Mouse (Mus musculus) heart, postnatal 0 days (tissue): Measurements from ENCODE around the gene Casd1. TPM values are rescaled to one million over a fixed set of nuclear protein-coding genes. Genes with fewer than 3 reads are reported as not detected.

Source experiments
- ATAC-seq: fragments of 200-750 bp; cut with Nextera tagmentation; 2 replicates; pipeline ENCODE4 v1.8.0; 2017; ENCODE audit warnings: low read depth, moderate number of reproducible peaks, moderate library complexity; ENCODE audit not compliant: insufficient read depth
- DNase-seq: peaks from one replicate; pipeline ENCODE4 v3.0.0-alpha.2; 2016; ENCODE audit warnings: low spot score
- H3K27ac ChIP-seq: fragments of 300-500 bp; sonication (generic); 2 replicates; pipeline ENCODE4 v1.5.1; 2014; ENCODE audit warnings: low read depth, mild to moderate bottlenecking
- H3K27me3 ChIP-seq: fragments of 300-500 bp; sonication (generic); 2 replicates; pipeline ENCODE4 v1.6.1; 2014; ENCODE audit warnings: low read length, mixed read lengths; ENCODE audit not compliant: control insufficient read depth, insufficient read depth
- H3K36me3 ChIP-seq: fragments of 300-500 bp; sonication (generic); replicated peaks from 2 replicates; pipeline ENCODE4 v1.6.1; 2014; ENCODE audit warnings: low read length, mixed read lengths; ENCODE audit not compliant: control insufficient read depth, insufficient read depth
- H3K4me1 ChIP-seq: fragments of 300-500 bp; sonication (generic); 2 replicates; pipeline ENCODE4 v1.6.1; 2014; ENCODE audit warnings: antibody characterized with exemption; ENCODE audit not compliant: control insufficient read depth, insufficient read depth
- H3K4me2 ChIP-seq: fragments of 300-500 bp; sonication (generic); 2 replicates; pipeline ENCODE4 v1.6.1; 2014; ENCODE audit warnings: low read depth, mild to moderate bottlenecking, low read length, moderate library complexity
- H3K4me3 ChIP-seq: fragments of 300-500 bp; sonication (generic); 2 replicates; pipeline ENCODE4 v1.5.1; 2014; ENCODE audit warnings: low read depth, low read length
- H3K9ac ChIP-seq: fragments of 300-500 bp; sonication (generic); replicated peaks from 2 replicates; pipeline ENCODE4 v1.6.1; 2014; ENCODE audit warnings: low read depth, low read length, mixed read lengths
- H3K9me3 ChIP-seq: fragments of 300-500 bp; sonication (generic); replicated peaks from 2 replicates; pipeline ENCODE4 v1.6.1; 2016; ENCODE audit warnings: low read length; ENCODE audit not compliant: control insufficient read depth
- CTCF ChIP-seq: IDR thresholded peaks from 2 replicates; pipeline ENCODE4 v1.5.1; 2016; ENCODE audit warnings: antibody characterized with exemption, control low read depth, low read depth
- EP300 ChIP-seq: IDR thresholded peaks from 2 replicates; pipeline ENCODE4 v1.6.1; 2016; ENCODE audit warnings: antibody characterized with exemption, low read depth
- WGBS: fragments of 180-500 bp; shearing (Covaris S2); extraction: QIAGEN DNeasy Blood & Tissue Kit; methylation state at CpG from one replicate; pipeline ENCODE4 v1.1.7; 2014; 5-methylcytosine and 5-hydroxymethylcytosine counted together
- polyA plus RNA-seq: library from polyadenylated mRNA; unstranded; fragments of >200 nt; fragmentation: Nextera tagmentation; extraction: Ambion mirVana; gene quantifications from 2 replicates; pipeline ENCODE4 v1.2.1, GENCODE M21; 2015
- total RNA-seq: library from RNA; depleted of rRNA; stranded (reverse); fragments of >200 nt; gene quantifications from 2 replicates; pipeline ENCODE4 v1.2.3, GENCODE M21; 2014; ENCODE audit warnings: low replicate concordance; rRNA removed

Casd1 gene
- total and polyA plus RNA-seq, 2 experiments from 2014 or later: 17.9 to 44.6 TPM

DNA sequence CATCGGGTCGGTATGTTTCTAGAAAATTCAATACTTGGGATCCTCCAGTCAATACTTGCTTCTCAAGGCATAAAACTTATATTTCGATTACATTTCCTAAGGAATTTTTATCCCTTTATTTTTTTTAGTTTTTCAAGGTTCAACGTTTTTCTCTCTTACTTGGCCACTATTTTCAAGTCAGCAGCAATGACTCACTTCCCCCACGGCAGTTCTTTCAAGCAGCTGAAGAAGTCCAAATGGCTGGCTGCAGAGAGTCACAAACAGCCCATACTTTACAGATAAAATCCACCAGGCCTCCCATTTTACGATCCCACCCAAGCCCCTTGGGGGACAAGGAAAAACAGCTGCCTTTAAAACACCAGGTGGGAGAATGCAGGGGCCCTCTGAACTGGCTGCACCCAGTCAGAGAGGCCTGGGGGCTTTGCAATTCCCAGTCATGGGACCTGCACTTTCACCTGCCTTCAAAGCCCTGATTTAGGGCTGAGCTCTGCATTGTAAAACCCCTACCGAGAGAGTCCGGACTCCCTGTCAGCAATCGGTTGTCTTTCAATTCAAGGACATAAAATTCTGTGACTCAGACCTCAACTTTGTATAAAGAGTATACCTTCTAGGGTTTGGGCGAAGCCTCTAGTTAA, 84.2 kb downstream of the Casd1 start:
- H3K27ac ChIP-seq: no peak overlapping the region
- WGBS: 59% methylated on average over 10 of the region's 10 CpGs

DNA sequence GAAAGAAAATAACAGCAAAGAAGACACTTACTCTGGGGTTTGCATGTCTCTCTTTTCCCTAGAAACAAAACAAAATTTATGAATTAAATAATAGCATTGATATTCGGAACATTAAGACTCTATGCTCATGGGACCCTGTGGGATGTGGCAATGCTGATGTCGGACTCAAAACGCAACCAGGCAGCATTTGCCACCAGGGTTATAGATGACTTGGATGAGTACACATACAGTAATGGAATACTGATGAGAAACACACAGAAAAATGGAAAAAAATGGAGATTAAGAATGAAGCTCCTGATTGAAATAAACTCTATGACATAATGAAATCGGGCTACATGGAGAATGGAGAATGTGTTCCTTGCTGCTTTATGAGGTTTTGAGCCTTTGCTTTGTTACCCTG, 89.8 kb downstream of the Casd1 start:
- DNase-seq: no peak
- H3K36me3 ChIP-seq: 0 out of 2 replicates have a peak, but pooled peaks cover 3% of the 10 kb centered on the region
- H3K9ac ChIP-seq: no peak overlapping the region
- H3K9me3 ChIP-seq: no peaks in the 10 kb centered on the region
- TF ChIP-seq EP300 (no peak), CTCF (no peak)
- H3K27ac ChIP-seq: no peak overlapping the region
- H3K4me1 ChIP-seq: no peaks in the 10 kb centered on the region
- no peak overlapping the region for H3K4me3 ChIP-seq
- 88% methylated on average over 4 of the region's 4 CpGs for WGBS
- no peaks in the 10 kb centered on the region for H3K27me3 ChIP-seq
- ATAC-seq: no peak
- H3K4me2 ChIP-seq: no peak overlapping the region

More for the DNA sequence above, 84.2 kb downstream of the Casd1 start:
- H3K9ac ChIP-seq: no peak overlapping the region
- no peak for ATAC-seq
- TF ChIP-seq EP300 (no peak), CTCF (no peak)
- no peak for DNase-seq
- H3K9me3 ChIP-seq: no peaks in the 10 kb centered on the region
- H3K36me3 ChIP-seq: 0 out of 2 replicates have a peak, but pooled peaks cover 4% of the 10 kb centered on the region
- no peaks in the 10 kb centered on the region for H3K4me1 ChIP-seq
- H3K4me3 ChIP-seq: no peak overlapping the region
- H3K4me2 ChIP-seq: no peak overlapping the region
- no peaks in the 10 kb centered on the region for H3K27me3 ChIP-seq

Other genes with a start within 250 kb of the Casd1 start
- gene Col1a2, start 96.0 kb upstream of the Casd1 start, total RNA-seq: 357 and 430 TPM in 2 replicates
- gene Col1a2, start 96.0 kb upstream of the Casd1 start, polyA plus RNA-seq: 197 and 212 TPM in 2 replicates
- 31.3 and 36.6 TPM in 2 replicates for gene Sgce, start 146.4 kb downstream of the Casd1 start, total RNA-seq
- 50.8 and 53.0 TPM in 2 replicates for gene Sgce, start 146.4 kb downstream of the Casd1 start, polyA plus RNA-seq
- 6.5 and 9.3 TPM in 2 replicates for gene Peg10, start 146.5 kb downstream of the Casd1 start, total RNA-seq
- gene Peg10, start 146.5 kb downstream of the Casd1 start, polyA plus RNA-seq: 0.41 and 0.42 TPM in 2 replicates